Mouse (Mus musculus) midbrain, embryonic 15.5 days (tissue): ENCODE measurements around the gene Kcnip4. TPM values are rescaled to one million over a fixed set of nuclear protein-coding genes. Genes with fewer than 3 reads are reported as not detected.

ENCODE experiments used
- ATAC-seq: fragments of 200-750 bp; cut with Nextera tagmentation; replicated peaks from 2 replicates; pipeline ENCODE4 v1.8.0; 2017; ENCODE audit warnings: moderate TSS enrichment
- H3K27ac ChIP-seq: fragments of 300-500 bp; sonication (generic); 2 replicates; pipeline ENCODE4 v1.5.1; 2015; ENCODE audit warnings: mild to moderate bottlenecking, inconsistent platforms
- H3K27me3 ChIP-seq: fragments of 300-500 bp; sonication (generic); replicated peaks from 2 replicates; pipeline ENCODE4 v1.6.1; 2015; ENCODE audit warnings: inconsistent platforms
- H3K36me3 ChIP-seq: fragments of 300-500 bp; sonication (generic); replicated peaks from 2 replicates; pipeline ENCODE4 v1.6.1; 2015; ENCODE audit warnings: inconsistent platforms
- H3K4me1 ChIP-seq: fragments of 300-500 bp; sonication (generic); 2 replicates; pipeline ENCODE4 v1.6.1; 2015; ENCODE audit warnings: inconsistent platforms
- H3K4me2 ChIP-seq: fragments of 300-500 bp; sonication (generic); 2 replicates; pipeline ENCODE4 v1.6.1; 2015; ENCODE audit warnings: inconsistent platforms, mild to moderate bottlenecking, moderate library complexity
- H3K4me3 ChIP-seq: fragments of 300-500 bp; sonication (generic); 2 replicates; pipeline ENCODE4 v1.5.1; 2015; ENCODE audit warnings: mild to moderate bottlenecking, inconsistent platforms
- H3K9ac ChIP-seq: fragments of 300-500 bp; sonication (generic); 2 replicates; pipeline ENCODE4 v1.6.1; 2015; ENCODE audit warnings: mild to moderate bottlenecking, inconsistent platforms
- H3K9me3 ChIP-seq: fragments of 300-500 bp; sonication (generic); 2 replicates; pipeline ENCODE4 v1.6.1; 2016; ENCODE audit warnings: inconsistent platforms
- WGBS: fragments of 180-500 bp; shearing (Covaris S2); methylation state at CpG from one replicate; pipeline ENCODE4 v1.1.7; 2015; ENCODE audit warnings: mixed read lengths; 5-methylcytosine and 5-hydroxymethylcytosine counted together
- polyA plus RNA-seq: library from polyadenylated mRNA; unstranded; fragments of >200 nt; fragmentation: Nextera tagmentation; extraction: Ambion mirVana; gene quantifications from 2 replicates; pipeline ENCODE4 v1.2.1, GENCODE M21; 2015

Kcnip4 gene
- polyA plus RNA-seq = 15.9 and 17.6 TPM in 2 replicates

DNA sequence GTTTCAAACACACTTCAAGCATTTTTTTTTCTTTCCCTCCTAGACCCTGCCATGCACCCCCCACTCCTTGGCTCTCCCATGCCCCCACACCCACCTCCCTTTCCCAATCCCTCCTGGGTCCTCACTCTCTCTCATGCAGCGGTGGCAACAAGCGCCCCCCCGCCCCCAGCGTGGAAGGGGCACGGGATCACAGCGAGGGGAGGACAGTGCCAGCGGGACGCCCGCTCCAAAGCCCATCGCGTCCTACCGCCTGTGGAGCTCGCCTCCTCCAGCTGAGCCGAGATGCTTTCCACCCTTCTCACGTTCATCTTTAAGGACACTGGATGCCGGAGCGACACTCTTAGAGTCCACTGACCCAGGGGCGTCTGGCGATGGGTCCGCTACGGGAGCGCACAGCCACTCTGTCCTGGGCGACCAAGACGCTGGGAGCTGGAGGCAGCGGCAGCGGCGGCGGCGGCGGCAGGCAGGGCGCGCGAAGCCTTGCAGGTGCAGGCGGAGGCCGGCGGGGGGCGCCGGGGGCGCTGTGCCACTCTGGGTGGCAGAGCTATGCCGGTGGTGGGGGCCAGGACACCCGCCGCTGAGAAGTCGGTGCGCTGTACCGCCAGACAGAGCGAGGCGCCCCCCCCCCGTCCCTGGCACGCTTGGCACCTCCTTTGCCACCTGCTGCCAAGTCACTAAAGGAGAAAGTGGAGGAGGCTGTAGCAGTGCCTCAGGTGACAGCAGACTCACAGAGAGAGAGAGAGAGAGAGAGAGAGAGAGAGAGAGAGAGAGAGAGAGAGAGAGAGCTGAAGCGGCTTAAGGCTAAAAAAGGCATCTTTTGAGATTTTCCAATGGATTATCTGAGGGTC, at the start of gene Kcnip4:
Kcnip4 (minus strand) TSS at position 514 of the 848 bp plus-strand sequence.
- WGBS = 2% methylated on average over 43 of the region's 50 CpGs
- Histone ChIP-seq H3K9ac (peak within 1 kb of the TSS; percentile 52), H3K36me3 (no peaks in the 10 kb centered on the region), H3K27me3 (0 out of 2 replicates have a peak, but pooled peaks cover 8% of the 10 kb centered on the region), H3K4me3 (peak within 1 kb of the TSS; percentile 63), H3K27ac (no peak within 1 kb of the TSS), H3K4me1 (peaks cover 3% of the 10 kb centered on the region; the same call in 1 of the 2 replicates), H3K9me3 (no peaks in the 10 kb centered on the region), H3K4me2 (peak within 1 kb of the TSS; percentile 79)
- peak; percentile 94 for ATAC-seq

DNA sequence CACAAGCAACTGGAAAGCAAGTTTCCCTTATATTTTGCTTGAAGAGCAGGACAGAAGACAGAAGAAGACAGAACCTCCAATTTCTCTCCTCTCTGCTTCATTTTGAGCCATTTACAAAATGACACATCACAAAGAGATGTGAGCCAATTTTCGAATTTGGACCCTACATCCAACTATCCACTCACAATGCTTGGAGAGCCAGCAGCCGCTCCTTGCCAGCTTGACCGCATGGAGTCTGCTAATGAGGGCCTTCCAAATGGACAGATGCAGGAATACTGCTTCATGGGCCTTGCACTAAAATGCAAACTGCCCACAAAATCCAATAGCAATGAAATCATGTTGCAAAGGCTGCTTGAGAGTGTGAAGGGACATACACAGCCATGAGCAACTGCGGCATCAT, 47.2 kb upstream of the Kcnip4 start:
- Histone ChIP-seq H3K9ac (no peak overlapping the region), H3K9me3 (no peaks in the 10 kb centered on the region), H3K4me2 (no peak overlapping the region), H3K4me3 (no peak overlapping the region), H3K27ac (no peak overlapping the region), H3K36me3 (no peaks in the 10 kb centered on the region), H3K27me3 (no peaks in the 10 kb centered on the region), H3K4me1 (no peaks in the 10 kb centered on the region)
- WGBS = 83% methylated on average over 4 of the region's 4 CpGs
- ATAC-seq = no peak

DNA sequence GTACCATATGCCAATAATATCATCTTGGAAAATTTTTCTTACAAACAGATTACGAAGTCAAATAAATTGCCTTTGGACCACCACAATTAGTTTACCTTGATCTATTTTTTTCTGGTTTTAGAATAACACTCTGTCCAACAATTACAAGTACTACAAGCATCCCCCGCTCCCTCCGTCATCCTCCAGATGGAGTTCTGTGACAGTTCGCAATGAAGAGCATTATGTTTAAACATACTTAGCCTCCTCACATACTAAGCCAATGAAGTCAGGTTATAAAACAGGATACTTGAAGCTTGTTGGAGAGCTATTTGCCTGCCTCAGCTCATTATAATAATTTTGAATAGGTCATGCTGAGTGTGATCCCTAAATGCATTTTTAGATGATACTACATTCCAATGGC, 39.0 kb upstream of the Kcnip4 start:
- H3K4me3 ChIP-seq = no peak overlapping the region
- no peaks in the 10 kb centered on the region for H3K9me3 ChIP-seq
- no peaks in the 10 kb centered on the region for H3K36me3 ChIP-seq
- WGBS = 94% methylated on average over 4 of the region's 4 CpGs
- H3K27me3 ChIP-seq = no peaks in the 10 kb centered on the region
- no peak overlapping the region for H3K27ac ChIP-seq
- no peaks in the 10 kb centered on the region for H3K4me1 ChIP-seq
- H3K4me2 ChIP-seq = no peak overlapping the region
- ATAC-seq = no peak
- no peak overlapping the region for H3K9ac ChIP-seq

- Histone ChIP-seq H3K4me3 (no peak overlapping the region), H3K27me3 (no peaks in the 10 kb centered on the region), H3K27ac (no peak overlapping the region), H3K9me3 (no peaks in the 10 kb centered on the region), H3K36me3 (no peaks in the 10 kb centered on the region), H3K9ac (no peak overlapping the region), H3K4me2 (no peak overlapping the region), H3K4me1 (no peaks in the 10 kb centered on the region)
- ATAC-seq = no peak
- WGBS = 81% methylated on average over 3 of the region's 3 CpGs
Measured at GRCm38 (mm10) chr5:49557436-49557835, 32.7 kb upstream of the Kcnip4 start.

- Histone ChIP-seq H3K27ac (no peak overlapping the region), H3K9ac (no peak overlapping the region), H3K4me2 (no peak overlapping the region), H3K4me3 (no peak overlapping the region), H3K9me3 (no peaks in the 10 kb centered on the region), H3K4me1 (no peaks in the 10 kb centered on the region), H3K36me3 (no peaks in the 10 kb centered on the region), H3K27me3 (no peaks in the 10 kb centered on the region)
- ATAC-seq = no peak
- WGBS = 92% methylated on average over 3 of the region's 3 CpGs
Measured at GRCm38 (mm10) chr5:49547884-49548283, 23.2 kb upstream of the Kcnip4 start.

DNA sequence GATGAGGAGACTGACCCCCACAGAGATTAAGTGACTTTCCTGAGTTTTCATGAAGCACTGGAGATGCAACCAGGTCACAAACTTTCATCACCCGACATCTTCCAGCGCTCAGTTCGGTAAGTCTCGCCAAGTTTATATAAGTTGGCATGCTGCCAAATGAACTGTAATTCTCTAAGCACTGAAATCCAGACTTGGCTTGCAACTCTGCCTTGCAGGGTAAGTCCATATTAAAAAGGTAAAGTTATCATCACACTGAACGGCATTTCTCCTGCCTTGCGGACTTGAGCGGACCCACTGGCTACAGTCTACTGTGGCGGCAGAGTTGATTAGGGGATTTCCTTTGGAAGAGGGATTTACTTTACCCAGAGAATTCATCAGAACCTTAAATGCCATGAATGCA, 4.7 kb upstream of the Kcnip4 start:
- WGBS = 67% methylated on average over 8 of the region's 8 CpGs
- Histone ChIP-seq H3K36me3 (no peaks in the 10 kb centered on the region), H3K9me3 (no peaks in the 10 kb centered on the region), H3K27me3 (0 out of 2 replicates have a peak, but pooled peaks cover 3% of the 10 kb centered on the region), H3K9ac (no peak overlapping the region), H3K4me3 (no peak overlapping the region), H3K4me2 (no peak overlapping the region), H3K27ac (no peak overlapping the region), H3K4me1 (peaks cover 3% of the 10 kb centered on the region; the same call in 1 of the 2 replicates)
- no peak for ATAC-seq

GRCm38 (mm10) chr5:49525242-49525612, 520 bp upstream of the Kcnip4 start:
- H3K27ac ChIP-seq = no peak overlapping the region
- no peaks in the 10 kb centered on the region for H3K9me3 ChIP-seq
- H3K27me3 ChIP-seq = 0 out of 2 replicates have a peak, but pooled peaks cover 8% of the 10 kb centered on the region
- H3K9ac ChIP-seq = no peak overlapping the region
- H3K4me3 ChIP-seq = peak overlapping the region; percentile 63
- ATAC-seq = peak; percentile 28; the same call in 1 of the 2 replicates
- 62% methylated on average over 4 of the region's 4 CpGs for WGBS
- peak overlapping the region; percentile 79 for H3K4me2 ChIP-seq
- peaks cover 3% of the 10 kb centered on the region; the same call in 1 of the 2 replicates for H3K4me1 ChIP-seq
- no peaks in the 10 kb centered on the region for H3K36me3 ChIP-seq

DNA sequence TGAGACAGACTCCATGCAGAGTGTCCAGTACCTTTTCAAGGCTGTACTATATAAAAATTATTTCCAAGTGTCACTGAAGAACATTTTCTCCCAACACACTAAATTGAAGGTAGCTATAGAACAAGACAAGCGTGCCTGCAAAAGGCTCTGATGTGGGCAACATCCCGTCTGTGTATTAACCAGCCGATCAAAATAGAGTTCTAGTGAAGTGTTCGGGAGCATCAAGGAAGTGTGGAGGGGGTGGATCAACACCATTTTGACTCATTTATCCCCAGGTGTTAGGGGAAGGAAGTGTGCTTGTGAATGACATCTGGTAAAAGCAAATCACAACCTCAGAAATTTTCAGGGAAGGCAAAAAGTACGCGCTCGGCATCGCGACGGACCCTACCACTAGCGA, 712 bp downstream of the Kcnip4 start:
- peak overlapping the region; percentile 79 for H3K4me2 ChIP-seq
- H3K9me3 ChIP-seq = no peaks in the 10 kb centered on the region
- H3K4me1 ChIP-seq = peaks cover 3% of the 10 kb centered on the region; the same call in 1 of the 2 replicates
- peak overlapping the region; percentile 52; the same call in 1 of the 2 replicates for H3K9ac ChIP-seq
- ATAC-seq = peak; percentile 48; the same call in 1 of the 2 replicates
- H3K27me3 ChIP-seq = 0 out of 2 replicates have a peak, but pooled peaks cover 8% of the 10 kb centered on the region
- H3K4me3 ChIP-seq = peak overlapping the region; percentile 63
- WGBS = 5% methylated on average over 11 of the region's 11 CpGs
- no peak overlapping the region for H3K27ac ChIP-seq
- no peaks in the 10 kb centered on the region for H3K36me3 ChIP-seq

- H3K4me2 ChIP-seq = no peak overlapping the region
- ATAC-seq = no peak
- no peak overlapping the region for H3K4me3 ChIP-seq
- no peaks in the 10 kb centered on the region for H3K9me3 ChIP-seq
- H3K4me1 ChIP-seq = peaks cover 3% of the 10 kb centered on the region; the same call in 1 of the 2 replicates
- H3K27me3 ChIP-seq = 0 out of 2 replicates have a peak, but pooled peaks cover 8% of the 10 kb centered on the region
- H3K27ac ChIP-seq = no peak overlapping the region
- no peak overlapping the region for H3K9ac ChIP-seq
- H3K36me3 ChIP-seq = no peaks in the 10 kb centered on the region
- WGBS = 77% methylated on average over 4 of the region's 4 CpGs
Measured at GRCm38 (mm10) chr5:49522986-49523385, 1.7 kb downstream of the Kcnip4 start.

DNA sequence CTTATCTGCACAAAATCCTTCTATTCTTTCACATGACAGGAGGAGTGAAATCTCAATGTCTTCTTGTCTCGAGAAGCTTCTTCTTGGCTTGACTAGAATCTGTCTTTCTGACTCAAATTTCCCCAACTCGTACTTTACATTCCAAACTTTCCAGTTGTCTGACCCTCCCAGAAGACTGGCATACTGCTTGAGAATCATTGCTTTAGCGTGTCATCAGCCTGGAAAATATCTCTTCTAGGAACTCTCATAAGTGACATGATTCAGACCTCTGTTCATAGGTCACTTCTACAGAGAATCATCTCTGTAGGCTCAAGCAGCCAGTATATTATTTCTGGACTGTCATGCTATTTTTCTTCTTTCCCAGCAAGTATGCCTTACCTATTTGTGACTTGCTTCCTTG, 26.0 kb downstream of the Kcnip4 start:
- Histone ChIP-seq H3K4me3 (no peak overlapping the region), H3K4me2 (no peak overlapping the region), H3K4me1 (no peaks in the 10 kb centered on the region), H3K27me3 (no peaks in the 10 kb centered on the region), H3K36me3 (no peaks in the 10 kb centered on the region), H3K27ac (no peak overlapping the region), H3K9me3 (no peaks in the 10 kb centered on the region), H3K9ac (no peak overlapping the region)
- ATAC-seq = no peak
- 82% methylated on average over 3 of the region's 3 CpGs for WGBS

- Histone ChIP-seq H3K4me2 (no peak overlapping the region), H3K4me1 (no peaks in the 10 kb centered on the region), H3K36me3 (no peaks in the 10 kb centered on the region), H3K27ac (no peak overlapping the region), H3K4me3 (no peak overlapping the region), H3K9me3 (no peaks in the 10 kb centered on the region), H3K27me3 (no peaks in the 10 kb centered on the region), H3K9ac (no peak overlapping the region)
- WGBS = 83% methylated on average over 2 of the region's 2 CpGs
- no peak for ATAC-seq
Measured at GRCm38 (mm10) chr5:49487270-49487669, 37.4 kb downstream of the Kcnip4 start.

- Histone ChIP-seq H3K4me1 (no peaks in the 10 kb centered on the region), H3K9ac (no peak overlapping the region), H3K27ac (no peak overlapping the region), H3K9me3 (no peaks in the 10 kb centered on the region), H3K36me3 (no peaks in the 10 kb centered on the region), H3K4me2 (no peak overlapping the region), H3K4me3 (no peak overlapping the region), H3K27me3 (no peaks in the 10 kb centered on the region)
- WGBS = 44% methylated on average over 2 of the region's 2 CpGs
- ATAC-seq = no peak
Measured at GRCm38 (mm10) chr5:49470738-49471137, 54.0 kb downstream of the Kcnip4 start.
